Mouse (Mus musculus) hindbrain, postnatal 0 days (tissue): ENCODE data around the gene Gm4792. TPM values are rescaled to one million over a fixed set of nuclear protein-coding genes. Genes with fewer than 3 reads are reported as not detected.

ENCODE experiments used
- ATAC-seq: fragments of 200-750 bp; cut with Nextera tagmentation; 2 replicates; pipeline ENCODE4 v1.8.0; 2017; ENCODE audit warnings: mild to moderate bottlenecking, moderate TSS enrichment, moderate library complexity
- DNase-seq: peaks from one replicate; pipeline ENCODE4 v3.0.0-alpha.2; 2015; ENCODE audit warnings: low spot score
- H3K27ac ChIP-seq: fragments of 300-500 bp; sonication (generic); 2 replicates; pipeline ENCODE4 v1.5.1; 2014; ENCODE audit warnings: mild to moderate bottlenecking
- H3K27me3 ChIP-seq: fragments of 300-500 bp; sonication (generic); 2 replicates; pipeline ENCODE4 v1.6.1; 2014; ENCODE audit warnings: low read length, mixed read lengths; ENCODE audit not compliant: insufficient read depth
- H3K36me3 ChIP-seq: fragments of 300-500 bp; sonication (generic); 2 replicates; pipeline ENCODE4 v1.6.1; 2014; ENCODE audit warnings: low read length, mixed read lengths; ENCODE audit not compliant: insufficient read depth
- H3K4me1 ChIP-seq: fragments of 300-500 bp; sonication (generic); 2 replicates; pipeline ENCODE4 v1.6.1; 2014; ENCODE audit warnings: antibody characterized with exemption, low read length, mixed read lengths; ENCODE audit not compliant: insufficient read depth
- H3K4me2 ChIP-seq: fragments of 300-500 bp; sonication (generic); 2 replicates; pipeline ENCODE4 v1.6.1; 2014; ENCODE audit warnings: low read depth, mild to moderate bottlenecking, low read length, moderate library complexity, mixed read lengths
- H3K4me3 ChIP-seq: fragments of 300-500 bp; sonication (generic); 2 replicates; pipeline ENCODE4 v1.5.1; 2014; ENCODE audit warnings: low read length
- H3K9ac ChIP-seq: fragments of 300-500 bp; sonication (generic); replicated peaks from 2 replicates; pipeline ENCODE4 v1.6.1; 2014; ENCODE audit warnings: mild to moderate bottlenecking, low read length, moderate library complexity, mixed read lengths
- H3K9me3 ChIP-seq: fragments of 300-500 bp; sonication (generic); 2 replicates; pipeline ENCODE4 v1.6.1; 2016; ENCODE audit warnings: low read length, mixed read lengths
- CTCF ChIP-seq: IDR thresholded peaks from 2 replicates; pipeline ENCODE4 v1.5.1; 2016; ENCODE audit warnings: antibody characterized with exemption, control low read depth, low read depth
- WGBS: fragments of 180-500 bp; shearing (Covaris S2); extraction: QIAGEN DNeasy Blood & Tissue Kit; methylation state at CpG from one replicate; pipeline ENCODE4 v1.1.7; 2014; 5-methylcytosine and 5-hydroxymethylcytosine counted together
- polyA plus RNA-seq: library from polyadenylated mRNA; unstranded; fragments of >200 nt; fragmentation: Nextera tagmentation; extraction: Ambion mirVana; gene quantifications from 2 replicates; pipeline ENCODE4 v1.2.1, GENCODE M21; 2015
- total RNA-seq: library from RNA; depleted of rRNA; stranded (reverse); fragments of >200 nt; gene quantifications from 2 replicates; pipeline ENCODE4 v1.2.3, GENCODE M21; 2014

The Gm4792 gene
- total and polyA plus RNA-seq, 2 experiments from 2014 or later = 1.0 to 1.2 TPM

DNA sequence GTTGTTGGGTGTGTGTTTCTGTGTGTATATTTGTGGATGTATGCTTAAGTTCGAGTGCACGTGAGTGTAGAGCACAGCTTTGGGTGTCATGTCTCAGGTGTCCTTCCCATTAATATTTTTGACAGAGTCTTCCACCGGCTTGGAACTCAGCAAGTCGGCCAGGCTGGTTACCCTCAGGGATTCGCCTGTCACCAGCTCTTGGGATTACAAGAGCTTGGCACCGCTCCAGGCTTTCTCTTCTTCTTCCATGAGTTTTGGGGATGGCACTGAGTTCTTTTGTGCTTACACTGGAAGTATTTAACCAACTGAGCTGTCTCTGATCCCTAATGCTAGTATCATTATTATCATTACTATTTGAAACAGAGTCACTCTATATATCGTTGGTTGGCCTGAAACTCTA, 15.7 kb downstream of the Gm4792 start:
- no peaks in the 10 kb centered on the region for H3K4me1 ChIP-seq
- no peak for DNase-seq
- H3K27ac ChIP-seq = no peak overlapping the region
- H3K36me3 ChIP-seq = no peaks in the 10 kb centered on the region
- no peaks in the 10 kb centered on the region for H3K27me3 ChIP-seq
- H3K9me3 ChIP-seq = no peaks in the 10 kb centered on the region
- TF ChIP-seq CTCF = no peak
- no peak overlapping the region for H3K4me2 ChIP-seq
- WGBS = 79% methylated on average over 7 of the region's 7 CpGs
- H3K4me3 ChIP-seq = no peak overlapping the region
- no peak overlapping the region for H3K9ac ChIP-seq
- no peak for ATAC-seq

- Histone ChIP-seq H3K9me3 (no peaks in the 10 kb centered on the region), H3K27ac (no peak overlapping the region), H3K4me3 (no peak overlapping the region), H3K36me3 (no peaks in the 10 kb centered on the region), H3K4me2 (no peak overlapping the region), H3K9ac (no peak overlapping the region), H3K4me1 (no peaks in the 10 kb centered on the region), H3K27me3 (no peaks in the 10 kb centered on the region)
- peak; percentile 28 for DNase-seq
- ATAC-seq = no peak
- TF ChIP-seq CTCF = no peak
- WGBS = 48% methylated on average over 8 of the region's 8 CpGs
Observed at GRCm38 (mm10) chr10:94282179-94282578, 16.3 kb downstream of the Gm4792 start.

DNA sequence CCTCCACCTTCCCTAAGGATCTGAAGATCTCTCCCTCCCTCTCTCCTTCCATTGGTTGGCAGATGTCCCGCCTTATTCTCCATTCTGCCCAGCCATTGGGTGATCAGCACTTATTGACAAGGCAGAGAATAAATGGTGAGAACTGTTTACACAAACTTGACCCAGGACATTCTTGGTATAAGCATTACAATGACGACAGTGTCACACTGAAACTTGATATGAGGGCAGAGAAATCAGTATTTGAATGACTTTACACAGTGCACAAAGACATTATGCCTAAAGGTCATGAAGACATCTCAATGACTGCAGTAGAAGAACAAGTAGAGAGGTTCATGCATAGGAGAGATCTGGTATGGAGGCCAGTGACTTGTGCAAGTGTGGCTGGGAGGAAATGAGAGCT, 22.0 kb downstream of the Gm4792 start:
- no peak for TF ChIP-seq CTCF
- H3K9ac ChIP-seq = no peak overlapping the region
- H3K4me3 ChIP-seq = no peak overlapping the region
- no peaks in the 10 kb centered on the region for H3K4me1 ChIP-seq
- no peak overlapping the region for H3K27ac ChIP-seq
- WGBS = 57% methylated on average over 2 of the region's 2 CpGs
- H3K36me3 ChIP-seq = no peaks in the 10 kb centered on the region
- no peak for DNase-seq
- no peaks in the 10 kb centered on the region for H3K9me3 ChIP-seq
- no peaks in the 10 kb centered on the region for H3K27me3 ChIP-seq
- ATAC-seq = no peak
- no peak overlapping the region for H3K4me2 ChIP-seq

DNA sequence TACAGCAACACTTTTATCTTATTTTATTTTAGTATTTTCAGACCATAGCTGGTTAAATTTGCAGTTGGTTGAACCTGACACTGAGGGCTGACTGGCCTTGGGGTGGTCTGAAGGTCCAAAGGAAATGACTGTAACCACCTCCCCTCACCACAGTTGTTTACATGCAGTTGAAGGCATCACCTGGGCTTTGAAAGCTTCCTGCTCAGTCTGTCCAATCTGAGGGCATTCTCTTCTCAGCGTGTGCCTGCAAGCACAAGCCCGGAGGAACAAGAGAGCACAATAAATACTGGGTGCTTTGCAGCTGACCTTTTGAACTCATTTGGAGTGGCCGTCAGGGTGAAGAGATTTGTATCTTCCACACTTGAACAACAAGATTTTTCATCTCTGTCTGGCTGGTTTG, 23.2 kb downstream of the Gm4792 start:
- no peak for DNase-seq
- Histone ChIP-seq H3K4me3 (no peak overlapping the region), H3K27me3 (no peaks in the 10 kb centered on the region), H3K4me1 (no peaks in the 10 kb centered on the region), H3K9me3 (no peaks in the 10 kb centered on the region), H3K9ac (no peak overlapping the region), H3K27ac (no peak overlapping the region), H3K36me3 (no peaks in the 10 kb centered on the region), H3K4me2 (no peak overlapping the region)
- no peak for TF ChIP-seq CTCF
- ATAC-seq = no peak
- 39% methylated on average over 3 of the region's 3 CpGs for WGBS

DNA sequence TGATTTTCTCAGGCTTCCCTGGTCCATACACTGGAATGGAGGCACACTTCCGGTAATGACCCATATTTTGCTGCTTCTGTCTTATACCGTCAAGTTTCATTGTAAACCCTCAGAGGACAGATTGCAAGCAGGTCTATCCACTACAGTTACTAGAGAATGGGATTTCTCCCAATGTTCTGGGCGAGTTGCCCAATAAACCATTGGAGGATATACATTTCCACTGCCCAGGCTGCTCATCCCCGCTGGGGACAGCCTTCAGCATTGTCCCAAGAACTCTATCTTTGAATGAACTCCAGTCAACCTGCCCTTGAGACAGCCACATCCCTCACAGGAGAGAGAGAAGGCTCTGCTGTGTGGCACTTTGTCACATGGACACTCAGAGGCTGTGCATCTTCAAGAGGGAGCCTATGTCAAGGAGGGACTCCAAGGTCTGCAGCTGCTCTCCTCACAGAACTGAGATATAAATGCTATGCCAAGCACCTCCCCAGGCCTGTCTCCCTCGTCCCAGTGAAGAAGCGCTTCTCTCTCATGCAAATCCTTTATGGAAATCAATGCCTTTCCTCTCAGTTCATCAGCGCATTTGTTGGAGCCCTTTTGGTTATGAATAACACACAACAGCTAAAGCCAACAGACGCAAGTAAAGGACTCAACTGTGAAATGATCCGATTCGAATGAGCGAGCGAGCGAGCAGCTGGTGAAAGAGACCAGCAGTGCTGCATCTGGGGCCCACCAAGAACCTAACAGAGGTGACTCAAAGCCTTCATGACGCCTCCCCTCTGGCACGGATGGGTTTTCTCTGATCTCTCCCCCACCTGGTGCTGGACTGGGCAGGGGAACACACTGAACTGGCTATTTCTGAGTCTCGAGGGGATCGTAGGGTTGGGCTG, 32.6 kb downstream of the Gm4792 start:
- Histone ChIP-seq H3K9me3 (no peaks in the 10 kb centered on the region), H3K4me1 (peaks cover 5% of the 10 kb centered on the region; the same call in 1 of the 2 replicates), H3K9ac (no peak overlapping the region; the same call in 1 of the 2 replicates), H3K4me3 (no peak overlapping the region), H3K27ac (peak overlapping the region; percentile 63), H3K27me3 (no peaks in the 10 kb centered on the region), H3K4me2 (no peak overlapping the region), H3K36me3 (no peaks in the 10 kb centered on the region)
- no peak for TF ChIP-seq CTCF
- peak; percentile 84 for ATAC-seq
- WGBS = 41% methylated on average over 17 of the region's 17 CpGs
- DNase-seq = peak; percentile 72

GRCm38 (mm10) chr10:94263211-94263610, 35.3 kb downstream of the Gm4792 start:
- 86% methylated on average over 3 of the region's 3 CpGs for WGBS
- Histone ChIP-seq H3K4me3 (no peak overlapping the region), H3K27me3 (no peaks in the 10 kb centered on the region), H3K4me2 (no peak overlapping the region), H3K9me3 (no peaks in the 10 kb centered on the region), H3K9ac (no peak overlapping the region), H3K4me1 (peaks cover 5% of the 10 kb centered on the region; the same call in 1 of the 2 replicates), H3K36me3 (no peaks in the 10 kb centered on the region), H3K27ac (no peak overlapping the region)
- no peak for DNase-seq
- no peak for TF ChIP-seq CTCF
- no peak for ATAC-seq

DNA sequence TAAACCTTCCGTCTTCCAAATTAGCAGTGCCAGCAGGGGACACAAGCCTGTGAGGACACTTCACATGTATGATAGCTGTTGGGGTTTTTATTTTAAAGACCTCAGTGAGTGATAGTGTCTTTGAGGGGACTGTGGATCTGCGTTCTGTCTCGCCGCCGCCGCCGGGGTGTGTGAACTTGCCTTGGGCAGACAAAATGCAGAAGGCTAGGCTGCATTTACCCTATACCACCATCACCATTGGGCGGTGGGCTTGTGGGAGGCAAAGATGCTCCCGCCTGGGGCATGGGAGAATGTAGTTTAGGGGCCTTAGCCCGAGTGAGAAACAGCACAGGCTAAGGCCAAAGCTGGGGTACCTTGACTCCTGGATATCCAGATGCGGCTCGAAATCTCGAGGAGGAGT, 35.9 kb downstream of the Gm4792 start:
- no peaks in the 10 kb centered on the region for H3K36me3 ChIP-seq
- no peak overlapping the region for H3K4me3 ChIP-seq
- no peak overlapping the region for H3K27ac ChIP-seq
- 94% methylated on average over 13 of the region's 13 CpGs for WGBS
- no peaks in the 10 kb centered on the region for H3K27me3 ChIP-seq
- DNase-seq = no peak
- no peak overlapping the region for H3K9ac ChIP-seq
- peaks cover 5% of the 10 kb centered on the region; the same call in 1 of the 2 replicates for H3K4me1 ChIP-seq
- no peak for TF ChIP-seq CTCF
- no peak for ATAC-seq
- no peaks in the 10 kb centered on the region for H3K9me3 ChIP-seq
- no peak overlapping the region for H3K4me2 ChIP-seq
